ENCODE assay signal across 9 mouse cellular contexts in genomic region chr11:54056132-54056531, GRCm38 (mm10). TPM values are rescaled to one million over a fixed set of nuclear protein-coding genes. Genes with fewer than 3 reads are reported as not detected.
DNase-seq lines count a peak whose midpoint lies in the region; ATAC-seq and TF ChIP-seq lines count a peak whose summit lies in the region.
"Had no signal": no experiment of that assay in that cellular context is flagged by ENCODE, and none has a peak within 500 bp of the region (broad histone marks: within the 10 kb centered on the region; RNA-seq: fewer than 3 reads in every experiment).

No protein-coding gene starts in this region.

- H3K27me3 ChIP-seq in hindbrain, embryonic 11.5 days (ENCODE audit: control insufficient read depth, insufficient read depth, low read length) = no peaks in the 10 kb centered on the region
- H3K27me3 ChIP-seq in hindbrain, embryonic 14.5 days (ENCODE audit: control insufficient read depth, insufficient read depth, low read length) = no peaks in the 10 kb centered on the region
- H3K27me3 ChIP-seq in hindbrain, postnatal 0 days (ENCODE audit: insufficient read depth, low read length) = no peaks in the 10 kb centered on the region
- H3K27me3 ChIP-seq in heart, embryonic 11.5 days (ENCODE audit: control insufficient read depth, insufficient read depth, low read length) = 0 out of 2 replicates have a peak, but pooled peaks cover 7% of the 10 kb centered on the region

- no peak overlapping the region for H3K4me3 ChIP-seq in hindbrain, embryonic 11.5 days (ENCODE audit: low read depth, low read length)
- H3K4me3 ChIP-seq in hindbrain, embryonic 14.5 days (replicated peaks; ENCODE audit: low read length) = no peak overlapping the region
- H3K4me3 ChIP-seq in hindbrain, postnatal 0 days (ENCODE audit: low read length) = no peak overlapping the region
- H3K4me3 ChIP-seq in heart, embryonic 11.5 days (ENCODE audit: low read depth, low read length) = no peak overlapping the region

- H3K9me3 ChIP-seq in hindbrain, embryonic 11.5 days (ENCODE audit: control insufficient read depth, low read length) = no peaks in the 10 kb centered on the region
- H3K9me3 ChIP-seq in hindbrain, embryonic 14.5 days (ENCODE audit: control insufficient read depth, low read length) = no peaks in the 10 kb centered on the region
- H3K9me3 ChIP-seq in hindbrain, postnatal 0 days (ENCODE audit: low read length) = no peaks in the 10 kb centered on the region
- no peaks in the 10 kb centered on the region for H3K9me3 ChIP-seq in heart, embryonic 11.5 days (replicated peaks; ENCODE audit: control insufficient read depth, low read length)

- WGBS in hindbrain, embryonic 11.5 days = 20% methylated on average over 8 of the region's 8 CpGs
- WGBS in hindbrain, embryonic 14.5 days = 26% methylated on average over 8 of the region's 8 CpGs
- 29% methylated on average over 8 of the region's 8 CpGs for WGBS in hindbrain, postnatal 0 days
- WGBS in heart, embryonic 11.5 days (ENCODE audit: insufficient replicate concordance) = 59% methylated on average over 8 of the region's 8 CpGs

- no peak overlapping the region for H3K4me2 ChIP-seq in hindbrain, embryonic 11.5 days (replicated peaks; ENCODE audit: low read depth, low read length)
- H3K4me2 ChIP-seq in hindbrain, embryonic 14.5 days (replicated peaks) = no peak overlapping the region
- no peak overlapping the region for H3K4me2 ChIP-seq in hindbrain, postnatal 0 days (ENCODE audit: low read depth, low read length)
- H3K4me2 ChIP-seq in heart, embryonic 11.5 days = no peak overlapping the region

- no peak overlapping the region for H3K27ac ChIP-seq in hindbrain, embryonic 11.5 days (ENCODE audit: low read depth, low read length)
- no peak overlapping the region for H3K27ac ChIP-seq in hindbrain, embryonic 14.5 days
- peak overlapping the region; percentile 60; the same call in 1 of the 2 replicates for H3K27ac ChIP-seq in hindbrain, postnatal 0 days
- H3K27ac ChIP-seq in heart, embryonic 11.5 days (ENCODE audit: low read depth, low read length) = no peak overlapping the region

- DNase-seq in hindbrain, embryonic 11.5 days (ENCODE audit: low spot score) = peak; percentile 42
- DNase-seq in hindbrain, embryonic 14.5 days (ENCODE audit: low spot score) = no peak
- peak; percentile 49 for DNase-seq in testis, postnatal 10 days (ENCODE audit: low spot score)
- no peak for DNase-seq in testis, postnatal 14 days (ENCODE audit: low spot score)
- DNase-seq in hindbrain, postnatal 0 days (ENCODE audit: low spot score) = peak; percentile 81
- no peak for DNase-seq in urinary bladder, postnatal 14 days (ENCODE audit: low spot score)
- DNase-seq in frontal cortex, postnatal 25 days (ENCODE audit: low spot score in 2 of 2) = no peak
- DNase-seq: gastrocnemius, postnatal 36 days had no signal

- ATAC-seq in hindbrain, embryonic 11.5 days (ENCODE audit: low FRiP score) = no peak
- no peak for ATAC-seq in hindbrain, embryonic 14.5 days (ENCODE audit: low FRiP score)
- peak; percentile 58 for ATAC-seq in hindbrain, postnatal 0 days
- ATAC-seq in heart, embryonic 11.5 days (replicated peaks; ENCODE audit: insufficient number of reproducible peaks, low FRiP score, low TSS enrichment) = no peak

- peak; percentile 64 for TF ChIP-seq CTCF in hindbrain, postnatal 0 days (IDR thresholded peaks at IDR 0.05; ENCODE audit: low read depth)

- no peak overlapping the region; the same call in 1 of the 2 replicates for H3K9ac ChIP-seq in hindbrain, embryonic 11.5 days (ENCODE audit: low read depth, low read length)
- no peak overlapping the region for H3K9ac ChIP-seq in hindbrain, embryonic 14.5 days
- no peak overlapping the region for H3K9ac ChIP-seq in hindbrain, postnatal 0 days (replicated peaks; ENCODE audit: low read length)
- H3K9ac ChIP-seq in heart, embryonic 11.5 days (ENCODE audit: low read depth, low read length) = no peak overlapping the region

- no peaks in the 10 kb centered on the region for H3K36me3 ChIP-seq in hindbrain, embryonic 11.5 days (ENCODE audit: control insufficient read depth, insufficient read depth, low read length)
- no peaks in the 10 kb centered on the region for H3K36me3 ChIP-seq in hindbrain, embryonic 14.5 days (replicated peaks; ENCODE audit: control insufficient read depth, insufficient read depth)
- H3K36me3 ChIP-seq in hindbrain, postnatal 0 days (ENCODE audit: insufficient read depth, low read length) = no peaks in the 10 kb centered on the region
- no peaks in the 10 kb centered on the region for H3K36me3 ChIP-seq in heart, embryonic 11.5 days (ENCODE audit: control insufficient read depth, insufficient read depth, low read length)

- H3K4me1 ChIP-seq in hindbrain, embryonic 11.5 days (replicated peaks; ENCODE audit: control insufficient read depth, insufficient read depth, low read length) = peaks cover 13% of the 10 kb centered on the region
- peaks cover 16% of the 10 kb centered on the region for H3K4me1 ChIP-seq in hindbrain, embryonic 14.5 days (replicated peaks; ENCODE audit: control insufficient read depth, insufficient read depth, low read length)
- no peaks in the 10 kb centered on the region for H3K4me1 ChIP-seq in hindbrain, postnatal 0 days (ENCODE audit: insufficient read depth, low read length)
- H3K4me1 ChIP-seq in heart, embryonic 11.5 days (ENCODE audit: control insufficient read depth, insufficient read depth, low read length) = peaks cover 19% of the 10 kb centered on the region

RNA-seq across cellular contexts. Expression of gene Pdlim4, which starts 12.7 kb away (rescaled TPM):
- polyA plus RNA-seq in hindbrain, embryonic 11.5 days (2014; fragmentation: Nextera tagmentation; extraction: Ambion mirVana) = 46.4 and 49.3 TPM in 2 replicates
- 26.3 and 30.0 TPM in 2 replicates for polyA plus RNA-seq in hindbrain, embryonic 14.5 days (2014; fragmentation: Nextera tagmentation; extraction: Ambion mirVana)
- total RNA-seq in hindbrain, postnatal 0 days (2014; rRNA removed) = 46.1 and 51.1 TPM in 2 replicates
- polyA plus RNA-seq in hindbrain, postnatal 0 days (2015; fragmentation: Nextera tagmentation; extraction: Ambion mirVana) = 47.6 and 54.6 TPM in 2 replicates
- 8.6 and 12.0 TPM in 2 replicates for polyA plus RNA-seq in heart, embryonic 11.5 days (2014; fragmentation: Nextera tagmentation; extraction: Ambion mirVana)

RNA-seq across cellular contexts. Expression of gene Slc22a4, which starts 28.2 kb away (rescaled TPM):
- polyA plus RNA-seq in hindbrain, embryonic 11.5 days (2014; fragmentation: Nextera tagmentation; extraction: Ambion mirVana) = 1.2 and 1.6 TPM in 2 replicates
- 3.4 and 4.0 TPM in 2 replicates for polyA plus RNA-seq in hindbrain, embryonic 14.5 days (2014; fragmentation: Nextera tagmentation; extraction: Ambion mirVana)
- 7.2 and 14.6 TPM in 2 replicates for total RNA-seq in hindbrain, postnatal 0 days (2014; rRNA removed)
- polyA plus RNA-seq in hindbrain, postnatal 0 days (2015; fragmentation: Nextera tagmentation; extraction: Ambion mirVana) = 7.2 and 8.8 TPM in 2 replicates
- 4.0 and 5.4 TPM in 2 replicates for polyA plus RNA-seq in heart, embryonic 11.5 days (2014; fragmentation: Nextera tagmentation; extraction: Ambion mirVana)

RNA-seq across cellular contexts. Expression of gene P4ha2, which starts 43.8 kb away (rescaled TPM):
- 18.2 and 20.3 TPM in 2 replicates for polyA plus RNA-seq in hindbrain, embryonic 11.5 days (2014; fragmentation: Nextera tagmentation; extraction: Ambion mirVana)
- polyA plus RNA-seq in hindbrain, embryonic 14.5 days (2014; fragmentation: Nextera tagmentation; extraction: Ambion mirVana) = 8.9 and 10.4 TPM in 2 replicates
- 6.5 and 9.7 TPM in 2 replicates for total RNA-seq in hindbrain, postnatal 0 days (2014; rRNA removed)
- 8.4 and 9.0 TPM in 2 replicates for polyA plus RNA-seq in hindbrain, postnatal 0 days (2015; fragmentation: Nextera tagmentation; extraction: Ambion mirVana)
- polyA plus RNA-seq in heart, embryonic 11.5 days (2014; fragmentation: Nextera tagmentation; extraction: Ambion mirVana) = 51.6 and 61.3 TPM in 2 replicates

Comparison
In these comparisons a context has a peak if more than half of its experiments do, and no peak if none do; other contexts are left out.
1. DNase-seq: peak in hindbrain, embryonic 11.5 days (single experiment), testis, postnatal 10 days (single experiment) and hindbrain, postnatal 0 days (single experiment); none in hindbrain, embryonic 14.5 days (single experiment), testis, postnatal 14 days (single experiment), urinary bladder, postnatal 14 days (single experiment) and frontal cortex, postnatal 25 days (0 of 2).